Mouse (Mus musculus) embryonic facial prominence, embryonic 13.5 days (tissue): Measurements from ENCODE around the gene B3gnt3. TPM values are rescaled to one million over a fixed set of nuclear protein-coding genes. Genes with fewer than 3 reads are reported as not detected.

Source experiments
- ATAC-seq: fragments of 200-750 bp; cut with Nextera tagmentation; 2 replicates; pipeline ENCODE4 v1.8.0; 2017; ENCODE audit warnings: low read depth; ENCODE audit not compliant: insufficient number of reproducible peaks, insufficient read depth, low FRiP score, low TSS enrichment
- H3K27ac ChIP-seq: fragments of 300-500 bp; sonication (generic); 2 replicates; pipeline ENCODE4 v1.5.1; 2015; ENCODE audit warnings: moderate library complexity, mild to moderate bottlenecking, inconsistent platforms
- H3K27me3 ChIP-seq: fragments of 300-500 bp; sonication (generic); 2 replicates; pipeline ENCODE4 v1.6.1; 2015; ENCODE audit warnings: mild to moderate bottlenecking, inconsistent platforms
- H3K36me3 ChIP-seq: fragments of 300-500 bp; sonication (generic); 2 replicates; pipeline ENCODE4 v1.6.1; 2015; ENCODE audit warnings: mild to moderate bottlenecking, inconsistent platforms
- H3K4me1 ChIP-seq: fragments of 300-500 bp; sonication (generic); 2 replicates; pipeline ENCODE4 v1.6.1; 2015; ENCODE audit warnings: inconsistent platforms
- H3K4me2 ChIP-seq: fragments of 300-500 bp; sonication (generic); 2 replicates; pipeline ENCODE4 v1.6.1; 2015; ENCODE audit warnings: moderate library complexity, mild to moderate bottlenecking, inconsistent platforms
- H3K4me3 ChIP-seq: fragments of 300-500 bp; sonication (generic); 2 replicates; pipeline ENCODE4 v1.5.1; 2015; ENCODE audit warnings: mild to moderate bottlenecking, inconsistent platforms
- H3K9ac ChIP-seq: fragments of 300-500 bp; sonication (generic); 2 replicates; pipeline ENCODE4 v1.6.1; 2015; ENCODE audit warnings: mild to moderate bottlenecking, inconsistent platforms
- H3K9me3 ChIP-seq: fragments of 300-500 bp; sonication (generic); 2 replicates; pipeline ENCODE4 v1.6.1; 2016; ENCODE audit warnings: inconsistent platforms
- WGBS: fragments of 180-500 bp; shearing (Covaris S2); methylation state at CpG from one replicate; pipeline ENCODE4 v1.1.7; 2015; ENCODE audit warnings: mixed read lengths; 5-methylcytosine and 5-hydroxymethylcytosine counted together
- polyA plus RNA-seq: library from polyadenylated mRNA; unstranded; fragments of >200 nt; fragmentation: Nextera tagmentation; extraction: Ambion mirVana; gene quantifications from 2 replicates; pipeline ENCODE4 v1.2.1, GENCODE M21; 2015

B3gnt3 gene
- polyA plus RNA-seq, 1 experiment from 2014 or later: 0.63 TPM

DNA sequence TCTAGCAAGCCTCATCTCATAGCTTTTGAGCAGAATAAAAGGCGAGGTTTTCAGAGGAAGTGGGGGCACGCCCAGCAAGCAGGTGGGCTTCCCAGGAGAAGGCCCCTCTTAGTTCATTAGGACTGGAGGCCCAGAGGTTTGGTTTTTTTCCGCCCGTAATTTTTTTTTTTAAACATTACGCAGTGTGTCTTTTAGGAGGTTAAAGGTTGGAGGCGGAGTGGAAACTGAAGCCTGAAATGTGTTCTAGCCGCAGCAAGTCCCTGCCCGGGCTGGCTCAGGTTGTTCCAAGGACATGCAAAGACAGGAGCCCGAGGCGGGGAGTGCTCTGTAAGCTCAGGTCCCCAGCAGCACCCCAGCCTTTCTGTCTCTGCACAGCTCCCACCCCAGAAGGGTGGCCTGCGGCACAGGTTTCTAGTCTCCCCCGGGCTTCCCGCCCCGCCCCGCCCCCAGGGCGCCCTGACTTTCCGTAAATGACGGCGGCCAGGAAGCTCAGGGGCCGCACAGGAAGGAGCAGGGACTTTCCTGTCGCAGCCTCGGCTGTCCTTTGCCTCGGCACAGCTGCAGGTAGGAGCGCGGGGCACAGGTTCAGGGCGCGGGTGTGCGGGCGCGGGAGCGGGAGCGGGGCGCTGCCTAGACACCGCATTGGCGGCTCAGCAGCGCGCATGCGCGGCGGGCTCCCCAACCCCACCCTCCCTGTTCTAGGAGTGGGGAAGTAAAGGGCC, 25.4 kb downstream of the B3gnt3 start, which contains the start of gene Jak3:
Jak3 (plus strand) TSS at position 277 of the 722 bp plus-strand sequence.
- ATAC-seq: 0 out of 2 replicates have a peak, but pooled peaks have one; percentile 28
- WGBS: 3% methylated on average over 38 of the region's 40 CpGs
- Histone ChIP-seq H3K4me1 (peaks cover 27% of the 10 kb centered on the region), H3K36me3 (no peaks in the 10 kb centered on the region), H3K27ac (peak within 1 kb of the TSS; percentile 53; the same call in 1 of the 2 replicates), H3K27me3 (peaks cover 62% of the 10 kb centered on the region), H3K9me3 (no peaks in the 10 kb centered on the region), H3K4me2 (peak within 1 kb of the TSS; percentile 88), H3K4me3 (peak within 1 kb of the TSS; percentile 68), H3K9ac (peak within 1 kb of the TSS; percentile 77)

GRCm38 (mm10) chr8:71675456-71676019, 26.1 kb downstream of the B3gnt3 start:
- Histone ChIP-seq H3K4me2 (peak overlapping the region; percentile 88), H3K27me3 (peaks cover 60% of the 10 kb centered on the region), H3K9me3 (no peaks in the 10 kb centered on the region), H3K9ac (peak overlapping the region; percentile 77; the same call in 1 of the 2 replicates), H3K27ac (0 out of 2 replicates have a peak overlapping the region, but pooled peaks have one; percentile 53), H3K36me3 (no peaks in the 10 kb centered on the region), H3K4me1 (peaks cover 29% of the 10 kb centered on the region), H3K4me3 (peak overlapping the region; percentile 68)
- ATAC-seq: no peak
- 24% methylated on average over 9 of the region's 9 CpGs for WGBS

DNA sequence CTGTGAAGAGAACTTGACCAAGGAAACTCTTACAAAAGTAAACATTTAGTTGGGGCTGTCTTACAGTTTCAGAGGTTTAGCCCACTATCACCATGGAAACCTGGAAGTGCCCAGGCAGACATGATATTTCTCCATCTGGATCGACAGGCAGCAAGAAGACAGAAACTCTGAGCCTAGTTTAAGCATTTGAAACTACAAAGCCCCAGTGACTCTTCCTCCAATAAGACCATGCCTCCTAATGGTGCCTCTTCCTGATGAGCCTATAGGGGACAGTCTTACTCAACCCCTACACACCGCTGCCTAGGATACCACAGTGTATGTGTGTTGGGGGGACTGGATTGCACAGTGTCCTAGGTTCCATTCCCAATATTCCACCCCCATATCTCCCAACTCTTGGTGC, 27.5 kb downstream of the B3gnt3 start:
- WGBS: 71% methylated on average over 2 of the region's 2 CpGs
- Histone ChIP-seq H3K36me3 (no peaks in the 10 kb centered on the region), H3K27me3 (peaks cover 56% of the 10 kb centered on the region), H3K4me3 (no peak overlapping the region), H3K9ac (no peak overlapping the region), H3K27ac (no peak overlapping the region), H3K9me3 (no peaks in the 10 kb centered on the region), H3K4me1 (peaks cover 25% of the 10 kb centered on the region), H3K4me2 (no peak overlapping the region)
- ATAC-seq: no peak

DNA sequence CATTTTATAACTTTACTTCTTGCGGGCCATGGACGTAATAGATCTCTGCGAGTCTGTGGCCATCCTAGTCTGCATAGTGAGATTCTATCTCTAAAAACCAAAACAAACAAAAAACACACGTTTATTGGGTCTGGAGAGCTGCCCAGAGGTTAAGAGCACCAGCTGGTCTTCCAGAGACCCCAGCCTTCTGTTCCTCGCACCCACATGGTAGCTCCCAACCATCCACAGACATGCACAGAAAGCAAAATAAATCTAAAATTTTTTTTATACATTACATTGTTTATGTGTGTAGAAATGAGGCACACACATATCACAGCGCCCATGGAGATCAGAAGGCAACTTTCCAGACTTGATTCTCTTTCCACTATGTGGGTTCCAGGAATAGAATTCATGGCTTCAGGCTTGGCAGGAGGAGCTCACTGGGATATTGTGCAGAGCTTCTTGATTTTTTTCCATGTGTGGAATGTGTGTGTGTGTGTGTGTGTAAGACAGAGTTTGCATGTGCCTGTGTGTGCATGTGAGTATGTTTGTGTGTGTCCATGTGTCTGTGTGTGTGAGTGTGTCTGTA, 29.3 kb downstream of the B3gnt3 start:
- Histone ChIP-seq H3K27me3 (peaks cover 56% of the 10 kb centered on the region), H3K9me3 (no peaks in the 10 kb centered on the region), H3K4me2 (peak overlapping the region; percentile 98), H3K9ac (peak overlapping the region; percentile 64), H3K27ac (no peak overlapping the region), H3K4me3 (peak overlapping the region; percentile 55), H3K4me1 (peaks cover 32% of the 10 kb centered on the region), H3K36me3 (no peaks in the 10 kb centered on the region)
- WGBS: 53% methylated on average over 6 of the region's 6 CpGs
- ATAC-seq: no peak

DNA sequence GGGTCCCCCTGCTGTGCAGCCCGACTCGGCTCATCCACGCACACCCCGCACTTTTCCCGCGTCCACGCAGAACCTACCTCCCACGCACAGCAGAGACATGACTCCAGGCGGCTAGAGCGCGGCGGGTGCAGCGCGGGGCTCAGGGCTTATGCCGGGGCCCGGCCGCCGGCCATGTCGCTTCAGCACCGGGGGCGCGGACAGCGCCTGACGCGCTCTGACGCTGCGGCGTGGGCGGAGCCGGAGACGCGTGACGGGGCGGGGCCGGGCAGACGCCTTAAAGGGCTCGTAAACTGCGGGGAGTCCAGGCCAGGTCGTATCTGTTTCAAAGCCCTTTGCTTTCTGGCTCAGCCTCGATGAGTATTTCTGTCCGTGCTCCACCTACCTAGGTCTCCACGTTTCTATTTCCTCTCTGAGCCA, 30.0 kb downstream of the B3gnt3 start, which contains the start of gene Unc13a:
Unc13a (minus strand) TSS at position 209 of the 417 bp plus-strand sequence.
- under 1% methylated on average over 42 of the region's 42 CpGs for WGBS
- H3K4me3 ChIP-seq: peak within 1 kb of the TSS; percentile 55
- H3K36me3 ChIP-seq: no peaks in the 10 kb centered on the region
- no peaks in the 10 kb centered on the region for H3K9me3 ChIP-seq
- peaks cover 28% of the 10 kb centered on the region for H3K4me1 ChIP-seq
- peak; percentile 52 for ATAC-seq
- peaks cover 57% of the 10 kb centered on the region for H3K27me3 ChIP-seq
- H3K27ac ChIP-seq: no peak within 1 kb of the TSS
- peak within 1 kb of the TSS; percentile 98 for H3K4me2 ChIP-seq
- peak within 1 kb of the TSS; percentile 64 for H3K9ac ChIP-seq

DNA sequence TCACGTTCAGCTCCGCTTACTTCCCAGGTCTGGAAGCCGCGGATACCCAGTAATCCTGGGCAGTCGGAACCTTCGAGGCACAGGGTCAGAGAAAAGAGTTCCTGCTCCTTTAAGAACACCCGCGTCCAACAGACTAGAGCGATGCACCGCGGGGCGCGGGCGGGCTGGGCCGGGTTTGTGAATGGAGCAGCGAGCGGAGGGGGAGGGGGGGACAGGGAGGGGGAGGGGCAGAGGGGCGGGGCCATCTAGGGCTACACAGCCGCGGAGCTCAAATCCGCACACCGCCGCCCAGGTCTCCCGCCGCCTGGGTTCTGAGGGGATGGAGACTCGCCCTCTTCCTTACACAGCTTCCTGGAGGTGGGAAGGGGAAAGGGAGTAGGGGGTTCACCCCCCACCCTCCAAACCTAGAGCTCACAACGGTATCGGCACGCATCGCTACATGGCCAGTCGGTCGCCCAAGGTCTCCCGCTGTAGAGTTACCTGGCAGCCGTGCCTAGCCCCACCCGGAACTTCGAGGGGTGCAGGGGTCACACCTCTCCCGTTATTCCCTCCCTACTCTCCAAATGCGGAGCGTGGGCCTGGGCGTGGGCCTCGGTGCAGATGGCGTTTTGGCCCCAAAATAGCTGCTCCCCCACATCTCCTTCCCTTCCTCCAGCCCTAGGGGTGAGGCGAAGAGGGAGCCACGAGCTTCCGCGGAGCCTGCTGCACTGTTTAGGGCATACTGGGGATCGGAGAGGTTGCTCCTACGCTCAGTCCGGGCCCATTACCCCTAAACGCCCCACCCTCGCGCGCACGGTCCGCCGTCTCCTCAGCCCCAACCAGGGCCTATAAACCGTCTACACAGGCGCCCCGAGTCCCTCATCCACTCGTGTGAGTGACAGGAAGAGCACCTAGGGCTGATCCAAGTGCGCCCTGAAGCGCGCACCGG, 30.7 kb downstream of the B3gnt3 start:
- Histone ChIP-seq H3K27ac (no peak overlapping the region), H3K4me1 (peaks cover 30% of the 10 kb centered on the region), H3K27me3 (peaks cover 59% of the 10 kb centered on the region), H3K4me3 (peak overlapping the region; percentile 55), H3K4me2 (peak overlapping the region; percentile 98), H3K9ac (0 out of 2 replicates have a peak overlapping the region, but pooled peaks have one; percentile 64), H3K36me3 (no peaks in the 10 kb centered on the region), H3K9me3 (no peaks in the 10 kb centered on the region)
- WGBS: under 1% methylated on average over 59 of the region's 64 CpGs
- ATAC-seq: peak; percentile 40; the same call in 1 of the 2 replicates

DNA sequence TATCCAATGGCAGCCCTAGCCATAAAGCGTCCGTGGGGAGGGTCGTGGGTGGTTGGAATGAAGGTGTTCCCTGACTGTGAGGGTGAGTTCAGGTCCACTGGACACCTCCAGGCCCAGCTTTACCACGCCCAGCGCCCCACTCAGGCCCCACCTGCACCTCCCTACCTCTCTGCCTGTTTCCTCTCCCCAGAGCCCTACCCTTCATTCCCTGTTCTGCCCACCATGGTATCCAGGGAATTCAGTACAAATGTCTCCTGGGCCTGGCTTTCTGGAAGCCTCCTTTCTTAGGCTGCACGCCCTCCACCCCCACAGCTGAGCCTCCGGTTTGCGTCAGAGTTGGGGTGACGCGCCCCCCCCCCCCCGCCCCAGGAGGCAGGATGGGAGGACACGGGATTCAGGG, 31.4 kb downstream of the B3gnt3 start:
- 10% methylated on average over 11 of the region's 12 CpGs for WGBS
- H3K27me3 ChIP-seq: peaks cover 55% of the 10 kb centered on the region
- peak overlapping the region; percentile 98 for H3K4me2 ChIP-seq
- H3K36me3 ChIP-seq: no peaks in the 10 kb centered on the region
- H3K9ac ChIP-seq: 0 out of 2 replicates have a peak overlapping the region, but pooled peaks have one; percentile 36
- ATAC-seq: no peak
- H3K9me3 ChIP-seq: no peaks in the 10 kb centered on the region
- peak overlapping the region; percentile 55 for H3K4me3 ChIP-seq
- peaks cover 29% of the 10 kb centered on the region for H3K4me1 ChIP-seq
- no peak overlapping the region for H3K27ac ChIP-seq

- Histone ChIP-seq H3K4me2 (peak overlapping the region; percentile 32; the same call in 1 of the 2 replicates), H3K27ac (no peak overlapping the region), H3K9me3 (no peaks in the 10 kb centered on the region), H3K9ac (0 out of 2 replicates have a peak overlapping the region, but pooled peaks have one; percentile 36), H3K36me3 (no peaks in the 10 kb centered on the region), H3K4me3 (no peak overlapping the region; the same call in 1 of the 2 replicates), H3K4me1 (peaks cover 31% of the 10 kb centered on the region), H3K27me3 (peaks cover 68% of the 10 kb centered on the region)
- no peak for ATAC-seq
- 4% methylated on average over 21 of the region's 21 CpGs for WGBS
Observed at GRCm38 (mm10) chr8:71668220-71668975, 33.2 kb downstream of the B3gnt3 start.

DNA sequence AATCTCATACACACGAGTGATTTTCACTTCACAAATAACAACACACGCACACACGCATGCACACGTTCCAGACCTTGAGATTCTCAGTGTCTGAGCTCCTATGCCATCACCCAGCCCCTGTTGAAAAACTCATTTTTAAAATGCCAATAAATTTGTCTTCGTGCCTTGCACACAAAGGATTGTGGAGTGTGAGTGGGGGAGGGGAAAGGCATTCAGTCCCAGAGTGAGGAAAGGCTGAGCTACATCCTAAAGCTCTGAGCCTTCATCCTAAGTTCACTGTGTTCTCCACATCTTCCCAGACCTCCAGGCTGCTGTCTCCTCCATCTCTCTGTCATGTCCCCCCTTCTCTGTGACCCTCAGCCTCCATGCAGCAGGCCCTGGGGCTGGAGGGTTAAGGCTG, 34.3 kb downstream of the B3gnt3 start:
- Histone ChIP-seq H3K4me2 (no peak overlapping the region), H3K4me3 (no peak overlapping the region), H3K9me3 (no peaks in the 10 kb centered on the region), H3K4me1 (peaks cover 31% of the 10 kb centered on the region), H3K27me3 (peaks cover 79% of the 10 kb centered on the region), H3K27ac (no peak overlapping the region), H3K9ac (no peak overlapping the region; the same call in 1 of the 2 replicates), H3K36me3 (no peaks in the 10 kb centered on the region)
- WGBS: 50% methylated on average over 5 of the region's 5 CpGs
- ATAC-seq: no peak

- Histone ChIP-seq H3K9ac (no peak overlapping the region), H3K27ac (no peak overlapping the region), H3K9me3 (no peaks in the 10 kb centered on the region), H3K4me1 (peaks cover 31% of the 10 kb centered on the region), H3K27me3 (peaks cover 83% of the 10 kb centered on the region), H3K4me3 (no peak overlapping the region), H3K4me2 (no peak overlapping the region), H3K36me3 (no peaks in the 10 kb centered on the region)
- 27% methylated on average over 1 of the region's 1 CpGs for WGBS
- no peak for ATAC-seq
Observed at GRCm38 (mm10) chr8:71666855-71667254, 34.7 kb downstream of the B3gnt3 start.
